Mouse (Mus musculus) MEL (cell line): Measurements from ENCODE around the gene Mdga1. TPM values are rescaled to one million over a fixed set of nuclear protein-coding genes. Genes with fewer than 3 reads are reported as not detected.

Source experiments
- DNase-seq: peaks from one replicate; pipeline ENCODE4 v3.0.0; 2011; ENCODE audit warnings: low read depth, low spot score
- H3K27ac ChIP-seq: 2 replicates; pipeline ENCODE4 v1.5.1; 2012; ENCODE audit warnings: low read depth, mild to moderate bottlenecking, control low read depth, low read length, moderate library complexity; ENCODE audit not compliant: control insufficient read depth
- H3K27me3 ChIP-seq, 2 experiments: fragments of 150-350 bp in 1 of 2; sonication (generic) in 1 of 2; 2 replicates each; pipeline ENCODE4 v1.6.1; 2012; ENCODE audit warnings: low read length in 2 of 2, mild to moderate bottlenecking in 2 of 2, improper control_type of control experiment in 1 of 2, moderate library complexity in 1 of 2; ENCODE audit not compliant: insufficient read depth in 2 of 2, control insufficient read depth in 1 of 2
- H3K36me3 ChIP-seq, 2 experiments: 2 replicates each; pipeline ENCODE4 v1.6.1; 2012 to 2014; ENCODE audit warnings: low read length in 2 of 2, improper control_type of control experiment in 1 of 2, inconsistent platforms in 1 of 2, mild to moderate bottlenecking in 1 of 2; ENCODE audit not compliant: insufficient read depth in 2 of 2, control insufficient read depth in 1 of 2
- H3K4me1 ChIP-seq, 2 experiments: fragments of 150-350 bp in 1 of 2; sonication (generic) in 1 of 2; 2 replicates each; pipeline ENCODE4 v1.6.1; 2012; ENCODE audit warnings: low read length in 2 of 2, improper control_type of control experiment in 1 of 2, mild to moderate bottlenecking in 1 of 2; ENCODE audit not compliant: insufficient read depth in 2 of 2, control insufficient read depth in 1 of 2
- H3K4me3 ChIP-seq, 2 experiments: fragments of 150-350 bp in 1 of 2; sonication (generic) in 1 of 2; 2 replicates each; pipeline ENCODE4 v1.5.1; 2012; ENCODE audit warnings: low read depth in 2 of 2, low read length in 2 of 2, mild to moderate bottlenecking in 2 of 2, moderate library complexity in 2 of 2, control low read depth in 1 of 2, improper control_type of control experiment in 1 of 2; ENCODE audit not compliant: control insufficient read depth in 1 of 2, insufficient read depth in 1 of 2
- H3K79me2 ChIP-seq: 2 replicates; pipeline ENCODE4 v1.6.1; 2012; ENCODE audit warnings: mild to moderate bottlenecking, low read length, moderate library complexity; ENCODE audit not compliant: control insufficient read depth, poor library complexity, insufficient read depth
- H3K9ac ChIP-seq: 2 replicates; pipeline ENCODE4 v1.6.1; 2012; ENCODE audit warnings: low read depth, mild to moderate bottlenecking, control low read depth, low read length, moderate library complexity; ENCODE audit not compliant: control insufficient read depth, poor library complexity, severe bottlenecking
- H3K9me3 ChIP-seq: fragments of 150-350 bp; sonication (generic); replicated peaks from 2 replicates; pipeline ENCODE4 v1.6.1; 2012; ENCODE audit warnings: mild to moderate bottlenecking, low read length, improper control_type of control experiment, moderate library complexity; ENCODE audit not compliant: insufficient read depth
- CHD1 ChIP-seq: IDR thresholded peaks from 2 replicates; pipeline ENCODE4 v1.6.1; 2012; ENCODE audit warnings: low read depth, mild to moderate bottlenecking, inconsistent platforms, low read length, improper control_type of control experiment
- CTCF ChIP-seq, 3 experiments: IDR thresholded peaks in 2 of 3; conservative IDR thresholded peaks in 1 of 3; 2 replicates each; pipeline ENCODE4 v1.5.1; 2011 to 2012; ENCODE audit warnings: low read length in 3 of 3, low read depth in 2 of 3, mild to moderate bottlenecking in 2 of 3, improper control_type of control experiment in 1 of 3, inconsistent platforms in 1 of 3, mixed read lengths in 1 of 3, moderate library complexity in 1 of 3; ENCODE audit not compliant: control insufficient read depth in 1 of 3, insufficient read depth in 1 of 3, poor library complexity in 1 of 3, severe bottlenecking in 1 of 3
- E2F4 ChIP-seq: IDR thresholded peaks from 2 replicates; pipeline ENCODE4 v1.6.1; 2011; ENCODE audit warnings: low read depth, low read length, improper control_type of control experiment, borderline replicate concordance
- ELF1 ChIP-seq: IDR thresholded peaks from 2 replicates; pipeline ENCODE4 v1.6.1; 2014; ENCODE audit warnings: low read depth, mild to moderate bottlenecking, inconsistent platforms, low read length, improper control_type of control experiment, moderate library complexity
- ETS1 ChIP-seq: IDR thresholded peaks from 2 replicates; pipeline ENCODE4 v1.6.1; 2012; ENCODE audit warnings: low read depth, mild to moderate bottlenecking, inconsistent platforms, low read length, improper control_type of control experiment, moderate library complexity
- HCFC1 ChIP-seq: IDR thresholded peaks from 2 replicates; pipeline ENCODE4 v1.6.1; 2012; ENCODE audit warnings: low read depth, mild to moderate bottlenecking, inconsistent platforms, low read length, improper control_type of control experiment, moderate library complexity
- JUND ChIP-seq: IDR thresholded peaks from 2 replicates; pipeline ENCODE4 v1.6.1; 2011; ENCODE audit warnings: low read depth, mild to moderate bottlenecking, improper control_type of control experiment, low read length
- MAFK ChIP-seq: IDR thresholded peaks from 2 replicates; pipeline ENCODE4 v1.6.1; 2011; ENCODE audit warnings: low read depth, mild to moderate bottlenecking, low read length, improper control_type of control experiment, borderline replicate concordance
- MAX ChIP-seq: IDR thresholded peaks from 2 replicates; pipeline ENCODE4 v1.6.1; 2011; ENCODE audit warnings: low read length, improper control_type of control experiment
- MEF2A ChIP-seq: IDR thresholded peaks from 2 replicates; pipeline ENCODE4 v1.6.1; 2014; ENCODE audit warnings: low read depth, mild to moderate bottlenecking, inconsistent platforms, low read length, improper control_type of control experiment; ENCODE audit not compliant: poor library complexity, insufficient replicate concordance, severe bottlenecking; ENCODE audit errors: extremely low read depth
- MXI1 ChIP-seq: IDR thresholded peaks from 2 replicates; pipeline ENCODE4 v1.6.1; 2011; ENCODE audit warnings: mild to moderate bottlenecking, low read depth, low read length, improper control_type of control experiment
- MYB ChIP-seq: IDR thresholded peaks from 2 replicates; pipeline ENCODE4 v1.6.1; 2011; ENCODE audit warnings: mild to moderate bottlenecking, low read depth, low read length, improper control_type of control experiment
- POLR2AphosphoS2 ChIP-seq: IDR thresholded peaks from 2 replicates; pipeline ENCODE4 v1.6.1; 2011; ENCODE audit warnings: low read length, improper control_type of control experiment
- POLR2AphosphoS5 ChIP-seq: IDR thresholded peaks from 2 replicates; pipeline ENCODE4 v1.6.1; 2012; ENCODE audit warnings: low read depth, borderline replicate concordance, mild to moderate bottlenecking, inconsistent platforms, low read length, moderate library complexity, mixed read lengths
- RAD21 ChIP-seq: IDR thresholded peaks from 2 replicates; pipeline ENCODE4 v1.6.1; 2011; ENCODE audit warnings: mild to moderate bottlenecking, low read depth, low read length, improper control_type of control experiment
- RCOR1 ChIP-seq: IDR thresholded peaks from 2 replicates; pipeline ENCODE4 v1.6.1; 2012; ENCODE audit warnings: low read depth, mild to moderate bottlenecking, inconsistent platforms, low read length, improper control_type of control experiment
- SIN3A ChIP-seq: IDR thresholded peaks from 2 replicates; pipeline ENCODE4 v1.6.1; 2012; ENCODE audit warnings: low read length, improper control_type of control experiment, inconsistent platforms
- SMC3 ChIP-seq: IDR thresholded peaks from 2 replicates; pipeline ENCODE4 v1.6.1; 2011; ENCODE audit warnings: low read depth, low read length, improper control_type of control experiment
- TAL1 ChIP-seq: IDR thresholded peaks from 2 replicates; pipeline ENCODE4 v1.6.1; 2012; ENCODE audit warnings: mild to moderate bottlenecking, inconsistent platforms, low read length, moderate library complexity, mixed read lengths
- TCF12 ChIP-seq: IDR thresholded peaks from 2 replicates; pipeline ENCODE4 v1.6.1; 2014; ENCODE audit warnings: low read depth, mild to moderate bottlenecking, inconsistent platforms, low read length, improper control_type of control experiment, moderate library complexity
- UBTF ChIP-seq: IDR thresholded peaks from 2 replicates; pipeline ENCODE4 v1.6.1; 2012; ENCODE audit warnings: low read depth, mild to moderate bottlenecking, inconsistent platforms, low read length, improper control_type of control experiment, moderate library complexity, borderline replicate concordance; ENCODE audit not compliant: insufficient read depth
- USF1 ChIP-seq: IDR thresholded peaks from 2 replicates; pipeline ENCODE4 v1.6.1; 2014; ENCODE audit warnings: low read depth, mild to moderate bottlenecking, inconsistent platforms, low read length, improper control_type of control experiment, moderate library complexity
- USF2 ChIP-seq, 2 experiments: IDR thresholded peaks; 2 replicates each; pipeline ENCODE4 v1.6.1; 2011 to 2012; ENCODE audit warnings: improper control_type of control experiment in 2 of 2, low read length in 2 of 2, borderline replicate concordance in 1 of 2, inconsistent platforms in 1 of 2, low read depth in 1 of 2, mild to moderate bottlenecking in 1 of 2; ENCODE audit not compliant: insufficient read depth in 1 of 2
- ZMIZ1 ChIP-seq: IDR thresholded peaks from 2 replicates; pipeline ENCODE4 v1.6.1; 2012; ENCODE audit warnings: low read depth, mild to moderate bottlenecking, inconsistent platforms, low read length, improper control_type of control experiment, moderate library complexity
- polyA plus RNA-seq, 2 experiments: library from polyadenylated mRNA; stranded (reverse) in 1 of 2; unstranded in 1 of 2; fragments of >175 nt in 1 of 2; fragments of >200 nt in 1 of 2; gene quantifications; 2 replicates each; pipeline versions ENCODE4 v1.2.1 to v1.2.4; 2012; ENCODE audit warnings: low replicate concordance in 2 of 2, low read depth in 1 of 2; ENCODE audit not compliant: insufficient read length in 2 of 2, insufficient read depth in 1 of 2, missing spikeins in 1 of 2
- total RNA-seq: library from RNA; depleted of rRNA; stranded (reverse); fragments of 300-350 nt; gene quantifications from 2 replicates; pipeline ENCODE4 v1.2.3, GENCODE M21; 2012

Gene Mdga1
- total and polyA plus RNA-seq, 3 experiments: 0.27 to 2.3 TPM; not detected in 1

GRCm38 (mm10) chr17:29909031-29909430, 60.9 kb downstream of the Mdga1 start:
- no peak for TF ChIP-seq MEF2A
- TF ChIP-seq CTCF (IDR thresholded peaks at IDR 0.05 in 2 of 3, conservative IDR thresholded peaks at IDR 0.05 in 1 of 3; ENCODE audit: control insufficient read depth in 1 of 3, insufficient read depth in 1 of 3, low read depth in 2 of 3, low read length in 3 of 3, poor library complexity in 1 of 3, severe bottlenecking in 1 of 3): peak; percentile 6 to 17 (median 7); a peak in 3 of 6 replicates
- no peak for TF ChIP-seq SIN3A
- no peak for TF ChIP-seq POLR2AphosphoS5
- no peak for TF ChIP-seq SMC3
- TF ChIP-seq TCF12: no peak
- TF ChIP-seq RAD21: peak; percentile 15; the same call in 1 of the 2 replicates
- no peak for TF ChIP-seq HCFC1
- no peak for DNase-seq
- Histone ChIP-seq H3K9me3 (no peaks in the 10 kb centered on the region), H3K4me1 (no peaks in the 10 kb centered on the region), H3K36me3 (no peaks in the 10 kb centered on the region), H3K27me3 (peaks cover 0 to 2% of the 10 kb centered on the region in 2 experiments; a peak in 2 of 4 replicates), H3K79me2 (no peaks in the 10 kb centered on the region), H3K9ac (no peak overlapping the region), H3K27ac (no peak overlapping the region), H3K4me3 (no peak overlapping the region)

GRCm38 (mm10) chr17:29904694-29905093, 65.2 kb downstream of the Mdga1 start:
- no peaks in the 10 kb centered on the region for H3K9me3 ChIP-seq
- 0 out of 4 replicates have a peak, but pooled peaks cover 0 to 4% of the 10 kb centered on the region in 2 experiments for H3K4me1 ChIP-seq
- TF ChIP-seq RCOR1 (no peak), CHD1 (no peak), POLR2AphosphoS2 (no peak)
- TF ChIP-seq, all 39 proteins: peak for 0
- Histone ChIP-seq H3K27me3 (no peaks in the 10 kb centered on the region; a peak in 1 of 4 replicates), H3K27ac (no peak overlapping the region), H3K36me3 (no peaks in the 10 kb centered on the region), H3K79me2 (no peaks in the 10 kb centered on the region), H3K9ac (no peak overlapping the region), H3K4me3 (no peak overlapping the region)
- DNase-seq: no peak

GRCm38 (mm10) chr17:29902406-29903155, 67.3 kb downstream of the Mdga1 start:
- H3K79me2 ChIP-seq: no peaks in the 10 kb centered on the region
- no peaks in the 10 kb centered on the region for H3K9me3 ChIP-seq
- H3K9ac ChIP-seq: no peak overlapping the region
- H3K27me3 ChIP-seq: no peaks in the 10 kb centered on the region; a peak in 1 of 4 replicates
- DNase-seq: no peak
- no peak overlapping the region for H3K27ac ChIP-seq
- H3K36me3 ChIP-seq: no peaks in the 10 kb centered on the region
- 0 out of 4 replicates have a peak, but pooled peaks cover 0 to 4% of the 10 kb centered on the region in 2 experiments for H3K4me1 ChIP-seq
- no peak overlapping the region for H3K4me3 ChIP-seq
- no peak for TF ChIP-seq MAFK
- no peak for TF ChIP-seq TCF12
- TF ChIP-seq TAL1: no peak
- no peak for TF ChIP-seq JUND
- TF ChIP-seq MYB: no peak
- TF ChIP-seq USF2 (IDR thresholded peaks at IDR 0.05; ENCODE audit: borderline replicate concordance in 1 of 2, insufficient read depth in 1 of 2, low read depth in 1 of 2, low read length in 2 of 2): no peak
- no peak for TF ChIP-seq POLR2AphosphoS5
- TF ChIP-seq USF1: no peak
- TF ChIP-seq UBTF: no peak
- TF ChIP-seq MXI1: no peak
- no peak for TF ChIP-seq RCOR1
- TF ChIP-seq ELF1: no peak
- TF ChIP-seq MAX: no peak
- no peak for TF ChIP-seq E2F4
- no peak for TF ChIP-seq ZMIZ1
- no peak for TF ChIP-seq POLR2AphosphoS2
- TF ChIP-seq ETS1: no peak
- TF ChIP-seq HCFC1: no peak
